Mouse (Mus musculus) kidney, adult 2 months (tissue): ENCODE measurements around the gene Ube2k. TPM values are rescaled to one million over a fixed set of nuclear protein-coding genes. Genes with fewer than 3 reads are reported as not detected.
A peak's percentile ranks its signal among the peaks of the same experiment; 100 is the strongest.

Experiments
- DNase-seq: peaks from one replicate; pipeline ENCODE4 v3.0.0; 2021
- H3K27ac ChIP-seq: fragments of 200-500 bp; 2 replicates; pipeline ENCODE4 v1.5.1; 2012; ENCODE audit warnings: low read depth, low read length, control low read depth, inconsistent platforms; ENCODE audit not compliant: insufficient read depth
- H3K27me3 ChIP-seq: fragments of 200-500 bp; replicated peaks from 2 replicates; pipeline ENCODE4 v1.6.1; 2012; ENCODE audit warnings: mild to moderate bottlenecking, moderate library complexity, low read length, inconsistent platforms; ENCODE audit not compliant: control insufficient read depth, insufficient read depth
- H3K36me3 ChIP-seq: fragments of 200-500 bp; 2 replicates; pipeline ENCODE4 v1.6.1; 2012; ENCODE audit warnings: mild to moderate bottlenecking, moderate library complexity, low read length, inconsistent platforms; ENCODE audit not compliant: control insufficient read depth, insufficient read depth
- H3K4me1 ChIP-seq: fragments of 200-500 bp; 2 replicates; pipeline ENCODE4 v1.6.1; 2011; ENCODE audit warnings: low read length; ENCODE audit not compliant: control insufficient read depth, insufficient read depth
- H3K4me3 ChIP-seq: fragments of 200-500 bp; 2 replicates; pipeline ENCODE4 v1.5.1; 2011; ENCODE audit warnings: mild to moderate bottlenecking, low read depth, low read length, control low read depth; ENCODE audit not compliant: insufficient read depth
- CTCF ChIP-seq: fragments of 200-500 bp; conservative IDR thresholded peaks from 2 replicates; pipeline ENCODE4 v1.5.1; 2011; ENCODE audit warnings: low read depth, mild to moderate bottlenecking, control low read depth, low read length, moderate library complexity, mixed read lengths; ENCODE audit not compliant: insufficient read depth, insufficient read length
- POLR2A ChIP-seq: fragments of 200-500 bp; IDR thresholded peaks from one replicate; pipeline ENCODE4 v1.6.1; 2011; ENCODE audit warnings: low read depth, low read length, control low read depth
- WGBS: fragments of 180-500 bp; shearing (Covaris S2); methylation state at CpG from one replicate; pipeline ENCODE4 v1.1.7; 2018; 5-methylcytosine and 5-hydroxymethylcytosine counted together
- polyA plus RNA-seq: library from polyadenylated mRNA; depleted of rRNA; stranded (reverse); fragments of >200 nt; gene quantifications from 2 replicates; pipeline ENCODE4 v1.2.3, GENCODE M21; 2012

Gene Ube2k
- polyA plus RNA-seq, 1 experiment, result 35.1 TPM

GRCm38 (mm10) chr5:65500231-65500630 is 36.8 kb upstream of the Ube2k start:
- Histone ChIP-seq H3K4me3 (no peak overlapping the region), H3K27me3 (no peaks in the 10 kb centered on the region), H3K27ac (no peak overlapping the region), H3K36me3 (no peaks in the 10 kb centered on the region), H3K4me1 (no peaks in the 10 kb centered on the region)
- no peak for DNase-seq
- 68% methylated on average over 7 of the region's 7 CpGs for WGBS
- TF ChIP-seq POLR2A, result no peak
- no peak for TF ChIP-seq CTCF

GRCm38 (mm10) chr5:65501407-65501806 is 35.6 kb upstream of the Ube2k start:
- Histone ChIP-seq H3K27me3 (no peaks in the 10 kb centered on the region), H3K36me3 (no peaks in the 10 kb centered on the region), H3K27ac (no peak overlapping the region), H3K4me1 (no peaks in the 10 kb centered on the region), H3K4me3 (no peak overlapping the region)
- no peak for TF ChIP-seq POLR2A
- no peak for TF ChIP-seq CTCF
- DNase-seq, result no peak
- 97% methylated on average over 9 of the region's 9 CpGs for WGBS

DNA sequence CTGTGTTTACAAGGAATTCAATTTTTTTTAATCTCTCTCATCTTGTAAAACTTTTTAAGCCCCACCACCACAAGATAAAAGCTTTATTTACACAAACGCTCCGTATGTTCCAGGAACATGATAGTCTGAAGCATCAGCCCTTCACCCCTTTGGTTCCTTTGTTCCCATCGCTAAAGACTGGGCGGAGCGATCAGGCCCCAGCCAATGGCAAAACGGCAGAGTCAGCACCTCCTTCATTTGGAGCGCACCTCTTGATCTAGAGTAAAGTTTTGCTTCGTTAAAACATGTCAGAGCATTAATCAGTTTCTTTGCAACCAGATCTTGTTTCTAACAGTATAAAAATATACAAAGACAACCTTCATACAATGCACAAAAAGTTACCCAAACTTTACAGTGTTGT is 31.2 kb upstream of the Ube2k start:
- H3K27ac ChIP-seq, result no peak overlapping the region
- H3K4me1 ChIP-seq, result no peaks in the 10 kb centered on the region
- TF ChIP-seq CTCF (no peak), POLR2A (no peak)
- H3K4me3 ChIP-seq, result no peak overlapping the region
- H3K36me3 ChIP-seq, result no peaks in the 10 kb centered on the region
- DNase-seq, result no peak
- 12% methylated on average over 8 of the region's 8 CpGs for WGBS
- no peaks in the 10 kb centered on the region for H3K27me3 ChIP-seq

GRCm38 (mm10) chr5:65508395-65508794 is 28.6 kb upstream of the Ube2k start:
- Histone ChIP-seq H3K4me1 (no peaks in the 10 kb centered on the region), H3K27ac (no peak overlapping the region), H3K36me3 (no peaks in the 10 kb centered on the region), H3K27me3 (no peaks in the 10 kb centered on the region), H3K4me3 (no peak overlapping the region)
- no peak for DNase-seq
- TF ChIP-seq CTCF (no peak), POLR2A (no peak)
- WGBS, result 84% methylated on average over 8 of the region's 8 CpGs

- Histone ChIP-seq H3K4me3 (no peak overlapping the region), H3K27me3 (no peaks in the 10 kb centered on the region), H3K36me3 (no peaks in the 10 kb centered on the region), H3K4me1 (peaks cover 2% of the 10 kb centered on the region; the same call in 1 of the 2 replicates), H3K27ac (no peak overlapping the region)
- no peak for DNase-seq
- TF ChIP-seq CTCF (no peak), POLR2A (no peak)
- 51% methylated on average over 3 of the region's 3 CpGs for WGBS
These were observed 23.5 kb upstream of the Ube2k start for GRCm38 (mm10) chr5:65513506-65513905.

GRCm38 (mm10) chr5:65514635-65515278 is 22.3 kb upstream of the Ube2k start:
- DNase-seq, result no peak
- Histone ChIP-seq H3K4me3 (no peak overlapping the region), H3K36me3 (no peaks in the 10 kb centered on the region), H3K4me1 (peaks cover 2% of the 10 kb centered on the region; the same call in 1 of the 2 replicates), H3K27me3 (no peaks in the 10 kb centered on the region), H3K27ac (no peak overlapping the region)
- TF ChIP-seq CTCF (no peak), POLR2A (no peak)
- 43% methylated on average over 5 of the region's 5 CpGs for WGBS

GRCm38 (mm10) chr5:65521803-65522202 is 15.2 kb upstream of the Ube2k start:
- WGBS, result 98% methylated on average over 1 of the region's 1 CpGs
- TF ChIP-seq CTCF (peak; percentile 19; the same call in 1 of the 2 replicates), POLR2A (no peak)
- H3K4me3 ChIP-seq, result no peak overlapping the region

DNA sequence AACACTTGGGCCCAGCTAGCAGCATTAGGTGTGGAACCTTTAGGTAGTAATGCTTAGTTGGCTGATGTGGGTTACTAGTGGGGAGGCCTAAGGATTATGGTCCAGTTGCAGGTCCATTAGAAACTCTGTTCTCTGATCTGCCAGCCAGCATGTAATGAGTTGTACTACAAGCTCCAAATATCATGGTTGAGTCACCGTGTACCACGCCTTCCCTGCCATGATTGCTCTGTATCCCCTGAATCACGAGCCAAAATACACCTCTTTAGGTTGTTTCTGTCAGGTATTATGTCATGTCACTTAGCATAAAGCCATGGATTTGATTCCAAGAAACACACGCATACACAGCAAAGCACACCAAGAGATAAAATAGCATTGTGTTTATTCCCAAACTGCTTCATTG is 12.2 kb upstream of the Ube2k start:
- WGBS, result 71% methylated on average over 4 of the region's 4 CpGs
- Histone ChIP-seq H3K27ac (no peak overlapping the region), H3K4me1 (no peaks in the 10 kb centered on the region), H3K36me3 (no peaks in the 10 kb centered on the region), H3K4me3 (no peak overlapping the region), H3K27me3 (no peaks in the 10 kb centered on the region)
- DNase-seq, result no peak
- TF ChIP-seq POLR2A, result no peak
- no peak for TF ChIP-seq CTCF

More at GRCm38 (mm10) chr5:65521803-65522202, 15.2 kb upstream of the Ube2k start:
- no peak overlapping the region for H3K27ac ChIP-seq
- H3K27me3 ChIP-seq, result no peaks in the 10 kb centered on the region
- H3K4me1 ChIP-seq, result no peaks in the 10 kb centered on the region
- DNase-seq, result peak; percentile 8
- no peaks in the 10 kb centered on the region for H3K36me3 ChIP-seq
